Mouse (Mus musculus) testis, adult 2 months (tissue): Measurements from ENCODE around the gene Cep63.

ENCODE experiments used
- CTCF ChIP-seq: fragments of 200-500 bp; IDR thresholded peaks from 2 replicates; pipeline ENCODE4 v1.5.1; 2012; ENCODE audit warnings: low read depth, mild to moderate bottlenecking, inconsistent platforms, low read length, moderate library complexity; ENCODE audit not compliant: control insufficient read depth, insufficient read depth, insufficient replicate concordance
- POLR2A ChIP-seq: fragments of 200-500 bp; IDR thresholded peaks from 2 replicates; pipeline ENCODE4 v1.6.1; 2012; ENCODE audit warnings: low read depth, mild to moderate bottlenecking, inconsistent platforms, low read length, moderate library complexity; ENCODE audit not compliant: control insufficient read depth

GRCm38 (mm10) chr9:102553781-102554180 is 72.6 kb downstream of the Cep63 start:
- TF ChIP-seq CTCF (no peak), POLR2A (no peak)
